Mouse (Mus musculus): ENCODE measurements around the gene Leng8.
A peak's percentile ranks its signal among the peaks of the same experiment; 100 is the strongest.
"Not testable (repeated sequence)": the region's sequence is repeated elsewhere in the genome, so short reads cannot be mapped to it uniquely, and the experiment has no call there.

Gene Leng8

GRCm38 (mm10) chr7:4147371-4147770, 10.5 kb downstream of the Leng8 start:
- no peak for DNase-seq (ENCODE audit: low spot score in 2 of 2)

GRCm38 (mm10) chr7:4147836-4148235, 11.0 kb downstream of the Leng8 start:
- DNase-seq (ENCODE audit: low spot score in 2 of 2), result no peak

- DNase-seq (ENCODE audit: low spot score in 2 of 2), result no peak
Observed at GRCm38 (mm10) chr7:4148341-4149208, 11.7 kb downstream of the Leng8 start.

DNA sequence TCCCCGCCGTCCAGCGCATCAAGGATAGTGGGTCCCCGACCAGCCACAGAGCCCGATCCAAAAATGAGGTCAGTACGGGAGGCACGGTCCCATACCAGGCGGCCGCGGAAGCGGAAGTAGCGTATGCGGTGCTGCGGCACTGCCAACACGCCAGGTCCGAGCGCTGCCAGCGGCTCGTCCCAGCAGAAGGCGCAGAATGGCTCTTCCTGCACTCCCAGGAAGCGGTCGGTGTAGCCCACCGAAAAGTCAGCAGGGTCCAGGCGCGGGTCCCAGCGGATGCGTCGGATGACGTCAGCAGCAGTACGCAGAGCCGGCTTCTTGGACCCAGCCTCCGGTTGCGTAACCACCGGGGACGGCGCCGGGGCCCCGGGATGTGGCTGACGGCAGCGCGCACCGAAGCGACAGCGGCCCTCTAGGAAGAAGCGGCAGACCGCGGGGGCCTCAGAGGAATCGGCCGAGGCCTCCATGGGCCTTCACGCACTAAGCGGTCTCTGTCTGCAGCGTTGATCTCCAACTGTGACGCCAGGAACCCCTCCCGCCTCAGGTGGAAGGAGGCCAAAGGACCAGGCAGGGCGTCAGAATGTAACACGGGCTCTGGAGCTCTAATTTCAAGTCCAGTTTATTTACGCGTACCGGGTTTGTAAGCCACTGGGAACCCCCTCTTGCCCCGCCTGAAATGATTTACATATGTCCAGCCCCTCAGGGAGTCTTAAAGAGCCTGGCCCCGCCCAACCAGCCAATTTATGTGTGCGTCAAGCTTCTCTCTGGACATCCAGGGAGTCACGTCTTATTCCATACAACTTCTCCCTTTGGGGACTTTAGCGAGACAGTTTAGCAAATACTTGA, 12.6 kb downstream of the Leng8 start:
- peak; percentile 78 to 82 for DNase-seq (ENCODE audit: low spot score in 2 of 2)

DNA sequence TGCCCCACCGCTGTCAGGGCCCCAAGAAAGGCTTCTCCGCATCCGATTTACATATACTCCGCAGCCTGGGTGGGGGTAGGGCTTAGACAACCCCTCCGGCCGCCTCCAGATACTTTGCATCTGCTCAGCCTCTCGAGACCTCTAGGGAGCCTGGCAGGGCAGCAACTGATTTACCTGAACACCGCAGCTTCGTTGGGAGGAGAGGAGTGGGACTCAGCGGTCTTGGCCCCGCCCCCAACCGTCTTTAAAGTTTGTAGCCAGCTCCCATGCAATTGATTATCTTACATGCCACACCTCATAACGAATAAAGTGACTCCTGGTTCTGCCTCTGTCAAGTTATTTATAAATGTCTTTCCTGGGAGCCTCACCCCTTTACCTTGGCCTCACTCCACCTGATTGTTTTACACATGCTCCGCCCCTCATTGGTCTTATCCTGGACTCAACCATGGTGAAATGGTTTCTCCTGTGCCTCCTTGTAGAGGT, 13.3 kb downstream of the Leng8 start, which contains the start of gene Leng9:
TSS of gene Leng9 (minus strand) at position 316 of the 483 bp plus-strand sequence.
- DNase-seq (ENCODE audit: low spot score in 2 of 2), result peak in 1 of 2 experiments; percentile 49

DNA sequence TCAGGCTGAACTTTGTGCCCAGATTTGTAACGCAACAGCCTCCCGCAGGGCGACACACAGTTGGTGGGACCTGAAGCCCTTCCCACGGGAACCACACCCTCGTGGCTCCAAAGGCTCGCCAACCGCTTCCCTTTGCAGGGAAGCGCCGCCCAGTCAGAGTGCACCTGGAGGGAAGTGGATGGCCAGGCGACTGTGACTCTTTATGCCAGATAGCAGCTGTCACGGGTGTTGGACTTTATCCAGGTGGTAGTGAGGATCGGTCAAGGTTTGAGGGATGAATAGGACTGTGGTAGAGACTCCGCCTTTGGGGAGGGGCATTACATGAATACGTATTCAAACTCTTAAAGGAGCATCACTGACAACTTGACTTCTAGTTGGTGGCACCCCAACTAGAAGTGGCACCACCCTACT, 14.0 kb downstream of the Leng8 start:
- DNase-seq (ENCODE audit: low spot score in 2 of 2), result no peak

DNA sequence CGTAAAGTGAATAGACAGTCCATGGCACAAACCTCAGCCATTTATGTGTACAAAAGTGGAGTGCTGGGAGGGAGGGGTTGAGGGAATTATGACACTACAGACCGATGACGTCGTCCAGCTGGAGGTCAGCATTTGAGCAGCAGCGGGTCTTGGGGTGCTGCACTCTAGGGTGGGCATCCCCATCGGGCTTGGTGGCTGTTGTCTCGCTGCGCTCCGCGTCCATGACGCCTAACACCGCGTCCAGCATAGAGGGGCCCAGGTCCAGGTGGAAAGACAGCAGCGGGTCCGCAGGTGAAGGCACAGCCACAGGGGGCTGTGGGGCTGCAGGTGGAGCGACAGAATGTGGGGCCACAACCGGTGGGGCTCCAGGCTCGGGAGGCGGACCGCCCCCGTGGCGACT, 14.4 kb downstream of the Leng8 start:
- DNase-seq (ENCODE audit: low spot score in 2 of 2), result no peak

GRCm38 (mm10) chr7:4154356-4154755, 17.5 kb downstream of the Leng8 start:
- DNase-seq (ENCODE audit: low spot score in 2 of 2), result no peak

DNA sequence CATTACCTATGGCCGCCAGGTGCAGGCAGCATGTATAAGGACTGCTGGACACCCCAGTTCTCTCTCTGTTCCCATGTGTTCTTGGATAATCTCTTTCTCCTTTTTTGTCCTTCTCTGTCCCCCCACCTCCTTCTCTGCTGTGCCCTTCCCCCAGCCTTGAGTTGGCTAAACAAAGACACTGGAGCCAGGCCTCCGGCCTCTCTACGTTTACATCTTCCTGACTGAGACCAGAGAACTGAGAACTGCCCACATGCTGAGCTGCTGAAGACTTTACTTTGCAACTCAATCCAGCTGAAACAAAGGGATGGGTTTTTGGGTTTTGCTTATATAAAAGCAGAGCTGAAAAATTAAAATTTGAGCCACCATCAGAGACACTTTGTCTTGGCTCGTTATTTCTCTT, 18.1 kb downstream of the Leng8 start:
- DNase-seq (ENCODE audit: low spot score in 2 of 2), result no peak

- DNase-seq (ENCODE audit: low spot score in 2 of 2), result not testable (repeated sequence)
Observed at GRCm38 (mm10) chr7:4161596-4161995, 24.8 kb downstream of the Leng8 start.

DNA sequence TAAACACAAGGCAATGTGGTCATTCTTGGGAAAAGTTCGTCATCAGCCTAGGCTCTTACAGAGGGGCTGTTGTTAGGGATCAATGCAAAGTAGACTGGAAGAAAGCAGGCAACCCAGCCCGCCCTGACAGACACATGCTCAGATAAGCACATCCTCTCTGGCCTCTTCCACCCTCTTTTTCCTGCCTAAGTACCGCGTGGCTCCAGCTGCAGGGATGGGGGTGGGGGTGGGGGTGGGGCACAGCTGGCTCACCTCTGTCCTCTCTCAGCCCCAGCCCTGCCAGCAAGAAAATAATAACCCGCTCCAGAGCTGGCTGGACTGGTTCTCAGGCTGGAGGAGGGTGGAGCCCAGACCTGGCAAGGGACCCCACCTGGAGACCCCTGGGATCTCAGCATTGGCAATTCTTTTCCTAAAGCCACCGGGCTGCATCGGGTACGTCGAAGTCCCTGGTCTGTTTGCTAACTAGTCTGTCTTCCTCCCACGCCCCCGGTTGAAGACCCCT, 26.8 kb downstream of the Leng8 start:
- DNase-seq (ENCODE audit: low spot score in 2 of 2), result no peak

DNA sequence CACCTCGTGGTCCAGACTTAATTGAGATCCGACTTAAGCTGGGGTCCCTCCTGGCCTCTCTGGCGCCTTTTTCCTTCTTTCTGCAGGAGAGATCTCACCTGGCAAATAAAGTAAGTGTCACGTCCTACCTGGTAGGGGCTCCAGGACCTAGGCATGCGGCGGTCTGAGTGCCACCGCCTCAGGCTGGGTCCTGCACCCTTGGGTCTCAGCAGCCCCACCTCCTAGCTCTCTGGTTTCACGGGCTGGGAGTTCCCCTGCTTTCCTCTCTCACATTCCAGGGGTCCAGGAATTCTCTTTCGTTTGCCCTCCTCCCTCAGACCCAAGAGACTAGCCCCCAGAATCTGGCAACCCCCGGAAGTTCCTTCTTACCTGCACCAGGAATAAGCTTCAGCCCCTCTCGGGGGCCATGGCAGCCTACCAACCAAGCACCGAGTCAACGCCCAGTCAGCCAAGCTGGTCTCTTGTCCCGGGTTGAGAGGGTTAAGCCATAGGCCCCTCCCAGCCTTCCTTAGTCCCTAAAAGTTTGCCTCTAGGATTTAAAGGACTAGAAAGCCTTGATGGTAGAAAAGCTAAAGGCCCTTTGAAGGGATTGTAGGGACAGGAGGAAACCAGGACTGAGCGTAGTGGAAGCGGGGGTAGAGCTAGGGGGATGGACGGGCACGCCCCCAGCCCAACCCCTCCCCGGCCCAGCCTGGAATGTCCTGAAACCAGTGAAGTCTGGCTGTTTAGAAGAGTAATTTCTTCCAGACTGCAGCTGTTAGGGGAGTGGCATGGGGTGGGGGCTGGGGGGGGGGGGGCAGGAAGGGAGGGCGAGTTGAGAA, 27.5 kb downstream of the Leng8 start, which contains the start of gene Cdc42ep5:
TSS of gene Cdc42ep5 (minus strand) at position 771 of the 821 bp plus-strand sequence.
- DNase-seq (ENCODE audit: low spot score in 2 of 2), result peak; percentile 65 to 71

DNA sequence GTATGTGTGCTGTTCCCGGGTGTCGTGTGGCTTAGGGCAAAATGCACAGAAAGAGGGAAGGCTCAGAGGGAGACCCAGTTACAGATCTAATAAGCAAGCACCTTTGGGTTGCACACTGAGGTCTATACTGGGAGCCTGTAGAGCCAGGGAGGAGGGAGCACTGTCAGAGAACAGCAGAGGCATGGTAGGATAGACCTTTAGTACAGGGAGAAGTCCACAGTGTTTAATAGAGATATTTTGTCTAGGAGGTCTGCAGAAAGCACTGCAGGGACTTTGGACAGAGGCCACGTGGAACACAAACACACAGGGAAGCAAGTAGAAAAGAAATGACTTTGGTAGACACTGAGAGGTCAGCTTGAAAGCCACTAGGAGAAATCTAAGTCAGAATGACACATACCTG, 28.4 kb downstream of the Leng8 start:
- no peak for DNase-seq (ENCODE audit: low spot score in 2 of 2)

GRCm38 (mm10) chr7:4167098-4167497, 30.3 kb downstream of the Leng8 start:
- no peak for DNase-seq (ENCODE audit: low spot score in 2 of 2)

GRCm38 (mm10) chr7:4170193-4170938, 33.5 kb downstream of the Leng8 start:
- no peak for DNase-seq (ENCODE audit: low spot score in 2 of 2)

DNA sequence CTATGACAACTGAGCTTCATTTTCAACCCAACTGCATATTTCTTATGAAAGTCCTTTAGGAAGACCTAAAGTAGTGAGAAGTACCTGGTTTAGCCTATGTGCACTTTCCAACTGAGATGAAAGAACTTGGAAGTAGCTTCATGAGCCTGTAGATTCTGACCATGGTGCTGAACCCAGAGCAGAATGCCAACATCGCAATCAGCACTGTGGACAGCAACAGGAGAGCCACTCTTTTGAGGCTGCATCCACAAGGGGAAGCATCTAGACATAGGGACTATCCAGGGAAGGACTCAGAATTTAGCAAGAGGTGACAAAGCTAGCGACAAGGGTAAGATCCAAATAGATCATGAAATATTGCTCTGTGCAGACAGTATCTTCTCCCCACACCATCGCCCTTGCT, 41.6 kb downstream of the Leng8 start:
- no peak for DNase-seq (ENCODE audit: low spot score in 2 of 2)

Measured in urinary bladder, adult 18-20 months (tissue).